Mouse (Mus musculus) frontal cortex, postnatal 10 days (tissue): ENCODE measurements around the gene Asb8.
A peak's percentile ranks its signal among the peaks of the same experiment; 100 is the strongest.

Source experiments
- DNase-seq, 2 experiments: peaks; one replicate each; pipeline ENCODE4 v3.0.0; 2022; ENCODE audit warnings: low spot score in 2 of 2, mixed read lengths in 1 of 2

Asb8 gene

DNA sequence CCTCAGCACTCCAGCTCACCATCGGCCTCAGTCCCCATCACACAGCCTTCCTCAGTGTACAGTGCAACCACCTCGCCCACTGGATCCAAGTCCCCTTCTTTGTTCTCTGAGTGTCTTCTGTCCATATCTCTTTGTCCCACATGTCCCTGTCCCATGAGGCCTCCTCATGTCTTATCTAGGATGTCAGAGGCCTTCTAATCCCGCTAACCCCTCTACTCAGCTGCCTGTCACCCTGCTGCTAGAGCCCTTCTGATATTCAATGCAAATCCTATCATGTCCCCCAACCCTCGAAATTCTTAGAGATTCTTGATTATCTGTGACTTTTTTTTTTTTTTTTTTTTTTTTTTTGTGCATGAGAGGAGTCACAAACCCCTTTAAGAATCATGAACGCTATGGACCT lies 49.1 kb downstream of the Asb8 start:
- no peak for DNase-seq

DNA sequence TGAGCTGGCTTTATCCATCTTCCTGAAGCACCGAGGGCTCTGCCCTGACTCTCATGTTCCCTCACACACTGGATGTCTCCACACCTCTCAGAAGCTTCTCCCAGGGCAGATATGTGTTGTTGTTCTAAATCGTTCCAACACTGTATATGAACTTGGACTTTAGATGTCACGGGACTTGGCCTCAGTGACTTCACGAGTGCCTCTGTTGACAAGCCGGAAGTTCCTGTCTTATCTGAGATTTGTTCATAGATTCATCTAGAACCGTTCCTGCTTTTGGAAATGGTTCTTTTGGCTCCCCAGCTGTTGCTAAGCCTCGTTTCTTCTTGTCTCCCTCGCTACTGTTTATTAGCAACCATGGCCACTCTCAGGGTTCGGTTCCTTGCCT lies 49.7 kb downstream of the Asb8 start:
- DNase-seq = no peak

DNA sequence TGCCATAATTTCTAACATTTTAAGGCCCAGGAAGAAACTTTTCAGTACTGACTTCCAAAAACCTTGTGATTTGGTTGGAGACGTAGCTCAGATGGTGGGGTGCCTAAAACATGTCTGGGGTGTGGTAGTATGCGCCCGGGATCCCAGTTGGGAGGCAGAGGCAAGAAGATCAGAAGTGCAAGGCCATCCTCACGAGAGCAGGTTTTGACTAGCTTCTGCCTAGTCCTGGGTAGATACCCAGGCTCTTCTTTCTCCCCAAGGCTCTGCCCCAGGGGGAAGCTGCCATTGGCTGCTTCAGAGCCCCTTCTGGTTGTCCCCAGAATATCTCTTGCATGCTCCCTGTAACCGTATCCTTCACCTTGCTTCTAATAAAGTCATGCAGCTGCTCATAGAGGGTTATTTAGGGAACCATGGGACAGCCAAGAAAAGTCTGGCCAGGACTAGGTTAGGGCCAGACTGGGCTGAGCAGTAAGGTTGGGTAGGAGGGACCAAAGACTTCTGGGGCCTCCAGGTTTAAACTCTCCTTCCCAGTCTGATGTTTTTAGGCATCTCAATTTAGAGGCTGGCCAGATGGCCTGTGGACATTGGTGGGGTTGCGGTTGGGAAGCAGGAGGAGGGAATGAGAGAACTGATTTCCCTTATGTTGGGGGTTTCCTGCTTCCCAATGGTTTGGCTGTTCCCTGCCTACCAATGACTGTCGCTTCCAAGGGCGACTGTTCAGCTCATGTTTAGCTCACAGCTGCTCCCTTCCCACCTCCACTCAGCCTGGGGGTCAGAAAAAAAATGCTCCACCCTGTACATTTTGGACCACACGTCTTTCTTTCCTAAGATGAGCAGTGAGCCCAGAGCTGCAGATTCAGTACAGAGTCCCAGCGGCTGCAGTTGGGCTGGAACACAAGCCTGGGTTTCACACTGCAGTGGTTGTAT lies 50.3 kb downstream of the Asb8 start:
- DNase-seq = no peak

DNA sequence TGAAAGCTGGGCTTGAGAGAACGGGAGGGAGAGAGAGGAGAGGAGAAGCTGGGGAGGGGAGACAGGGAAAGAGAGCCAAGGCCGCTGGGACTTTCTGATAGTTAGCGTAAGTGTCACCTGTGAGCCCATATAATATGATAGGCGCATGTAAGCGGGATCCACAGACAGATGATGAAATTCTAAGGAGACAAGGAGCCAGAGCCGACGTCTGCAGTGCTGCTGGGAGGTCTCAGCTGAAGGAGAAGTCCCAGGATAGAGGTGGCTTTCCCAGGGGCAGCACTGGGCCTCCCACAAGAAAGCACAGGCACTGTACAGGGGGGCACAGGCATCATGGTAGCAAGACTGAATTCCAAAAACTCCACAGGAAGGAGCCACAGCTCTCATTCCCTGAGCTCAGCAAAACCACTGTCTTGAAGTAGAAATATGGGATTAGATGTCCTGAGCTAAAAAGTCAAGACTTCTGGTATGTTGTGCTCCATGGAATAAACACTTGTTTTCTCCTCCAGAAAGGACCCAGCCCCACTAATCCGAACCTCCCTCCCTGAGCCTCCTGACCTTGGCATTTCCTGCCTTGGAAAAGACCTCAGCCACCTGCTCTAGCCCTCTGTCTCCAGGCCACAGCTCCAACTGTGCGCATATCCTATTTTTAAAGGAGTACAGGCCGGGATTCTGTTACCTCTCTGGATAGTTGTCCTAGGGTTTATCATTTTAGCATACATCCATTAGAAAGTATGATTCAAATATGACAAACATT lies 51.1 kb downstream of the Asb8 start:
- DNase-seq = no peak

DNA sequence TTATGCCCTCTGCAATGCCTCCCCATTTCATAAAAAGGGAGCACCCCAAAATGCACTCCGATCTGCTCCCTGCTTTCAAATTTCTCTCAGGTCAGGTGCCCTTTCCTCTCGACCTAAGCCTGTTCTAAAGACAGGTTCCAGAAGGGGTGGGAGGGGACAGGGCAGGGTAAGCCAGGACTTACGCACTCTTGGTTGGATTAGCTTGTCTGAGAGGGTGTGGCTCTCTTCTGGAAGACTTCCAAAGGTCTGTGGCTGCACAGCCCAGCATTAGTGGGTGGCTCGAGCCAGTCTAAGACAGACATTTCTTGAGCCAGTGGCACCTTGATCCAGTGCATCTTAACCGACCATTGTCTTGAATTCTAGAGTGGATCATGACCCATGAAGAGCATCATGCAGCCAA lies 53.6 kb downstream of the Asb8 start:
- no peak for DNase-seq

DNA sequence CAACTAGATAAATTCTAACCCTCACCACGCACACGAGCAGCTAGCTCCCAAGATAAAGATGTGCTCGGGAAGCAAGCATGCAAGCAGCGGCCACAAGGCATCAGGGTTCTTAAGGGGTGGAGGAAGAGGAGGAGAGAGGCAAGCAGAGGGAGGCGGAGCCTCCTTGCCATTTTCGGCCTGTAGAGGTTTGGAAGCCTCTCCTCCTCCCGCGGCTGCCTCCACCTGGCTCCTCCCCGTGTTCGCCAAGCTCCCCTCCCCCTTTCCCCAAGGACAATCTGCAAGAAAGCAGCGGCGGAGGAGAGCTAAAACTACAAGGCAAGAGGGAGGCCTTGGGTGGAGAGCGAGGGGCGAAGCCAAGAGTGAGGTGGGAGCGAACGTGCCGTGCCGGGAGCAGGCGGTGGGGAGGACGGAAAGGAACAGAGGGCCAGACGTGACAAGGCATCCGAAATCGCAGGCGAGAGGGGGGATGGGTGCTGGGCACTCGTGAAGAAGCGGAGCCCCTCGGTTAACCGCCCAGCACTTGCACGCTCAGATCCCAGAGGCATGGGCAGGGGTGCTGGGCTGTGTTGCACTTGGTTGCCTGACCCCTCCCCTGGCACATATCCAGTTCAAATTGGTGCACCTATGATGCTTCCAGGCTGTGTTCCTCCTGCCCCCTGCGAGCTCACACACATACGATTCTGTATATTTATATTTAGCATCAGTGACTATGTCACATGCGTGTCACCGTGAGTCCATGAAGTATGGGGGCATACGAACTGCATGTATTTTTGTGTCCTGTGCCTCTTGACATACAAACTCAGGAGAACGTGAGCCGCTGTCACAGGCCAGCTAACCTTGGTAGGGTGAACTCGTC lies 56.9 kb downstream of the Asb8 start:
- peak; percentile 83 for DNase-seq

DNA sequence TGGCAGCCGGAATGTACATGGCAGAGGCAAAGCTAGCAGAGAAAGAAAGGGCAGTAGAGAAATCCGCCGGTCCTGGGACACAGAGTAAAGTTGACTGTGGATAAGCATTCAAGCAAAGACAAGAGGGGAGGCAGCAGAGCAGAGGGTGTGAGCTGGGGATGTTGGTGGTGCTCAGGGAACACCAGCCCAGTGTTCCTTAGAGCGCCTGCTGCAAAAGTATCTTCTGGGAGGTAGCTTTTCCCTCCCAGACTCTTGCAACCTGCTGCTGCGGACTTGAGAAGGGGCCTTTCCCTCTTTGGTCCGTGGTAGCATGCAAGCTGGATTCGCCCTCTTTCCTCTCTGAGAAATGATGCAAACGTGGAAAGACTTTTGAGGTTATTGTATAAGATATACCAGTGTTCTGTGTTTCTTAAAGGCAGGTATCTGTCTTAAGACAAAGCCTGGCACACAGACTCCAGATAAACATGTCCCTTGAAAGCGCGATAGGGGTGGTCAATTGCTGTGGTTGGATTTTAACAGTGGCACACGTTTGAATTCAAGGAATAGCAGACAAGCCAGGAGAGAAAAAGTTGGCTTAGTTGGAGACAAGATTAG lies 57.6 kb downstream of the Asb8 start:
- no peak for DNase-seq

DNA sequence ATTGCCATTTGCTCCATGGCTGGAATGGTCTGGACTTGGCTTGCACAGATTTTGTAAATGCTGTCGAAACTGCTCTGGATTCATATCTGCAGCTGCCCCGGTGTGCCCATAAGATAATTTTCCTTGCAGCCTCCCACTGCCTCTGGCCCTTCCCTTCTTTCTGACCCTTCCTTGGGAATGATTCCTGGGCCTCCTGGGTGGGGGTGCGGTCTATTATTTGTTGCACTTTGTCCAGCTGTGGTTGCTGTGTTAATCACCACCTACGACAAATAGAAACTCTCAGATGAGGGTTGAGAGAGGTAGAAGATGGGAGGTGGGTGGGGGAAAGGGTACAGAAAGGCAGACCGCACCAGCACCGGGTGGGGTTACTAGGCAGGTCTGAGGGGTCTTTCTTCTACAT lies 58.2 kb downstream of the Asb8 start:
- DNase-seq = no peak

DNA sequence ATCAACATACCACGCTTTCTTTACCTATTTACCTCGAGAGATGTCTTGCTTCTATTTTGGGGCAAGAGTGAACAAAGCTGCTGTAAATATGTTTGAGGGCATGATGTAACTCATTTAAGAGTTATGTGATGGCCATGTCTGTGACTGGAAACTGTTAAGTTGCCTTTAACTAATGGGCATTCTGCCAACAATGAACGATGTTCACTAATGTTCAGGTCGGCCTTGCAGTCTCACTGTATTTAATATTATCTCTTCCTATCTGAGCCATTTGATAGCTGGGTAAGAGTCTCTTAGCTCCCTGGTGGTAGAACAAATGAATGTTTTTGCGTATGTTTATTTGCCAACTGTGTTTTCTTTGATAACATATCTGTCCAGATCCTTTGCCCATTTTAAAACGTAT lies 58.9 kb downstream of the Asb8 start:
- DNase-seq = no peak

DNA sequence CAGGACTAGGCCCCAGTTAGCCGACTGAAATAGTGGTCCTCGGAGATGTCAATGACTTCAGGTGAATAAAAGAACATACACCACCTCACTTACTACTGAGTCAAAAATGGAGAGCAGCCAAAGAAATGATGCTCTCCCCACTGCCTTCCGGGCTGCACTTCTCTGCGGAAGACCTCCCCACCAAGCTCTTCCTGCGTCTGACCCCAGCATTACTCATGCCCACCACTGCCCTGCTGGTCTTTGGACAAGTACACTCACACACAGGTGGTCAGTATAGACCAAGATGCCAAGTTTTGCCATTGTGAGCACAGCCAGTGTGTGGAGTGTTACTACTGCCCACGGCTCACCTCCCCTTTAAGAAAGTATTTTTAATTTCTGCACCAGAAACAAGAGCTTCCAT lies 63.0 kb downstream of the Asb8 start:
- DNase-seq = no peak

DNA sequence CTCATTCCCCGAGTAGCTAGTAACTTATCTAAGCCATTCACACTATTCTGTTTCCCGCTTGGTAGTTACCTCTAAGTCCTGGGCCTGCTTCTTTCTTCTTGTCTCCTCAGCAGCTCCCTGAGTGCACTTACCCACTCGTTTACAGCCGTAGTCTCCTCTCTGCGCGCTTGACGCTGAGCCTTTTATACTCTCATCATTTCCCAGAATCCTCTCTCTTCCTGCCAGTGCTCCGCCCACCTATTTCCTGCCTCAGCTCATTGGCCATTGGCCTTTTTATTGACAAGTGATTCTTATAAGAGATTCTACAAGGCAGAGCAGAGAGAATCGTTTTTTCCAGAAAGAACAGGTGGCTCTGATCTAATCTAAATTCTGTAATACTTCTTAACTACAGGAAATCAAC lies 66.9 kb downstream of the Asb8 start:
- DNase-seq = no peak

DNA sequence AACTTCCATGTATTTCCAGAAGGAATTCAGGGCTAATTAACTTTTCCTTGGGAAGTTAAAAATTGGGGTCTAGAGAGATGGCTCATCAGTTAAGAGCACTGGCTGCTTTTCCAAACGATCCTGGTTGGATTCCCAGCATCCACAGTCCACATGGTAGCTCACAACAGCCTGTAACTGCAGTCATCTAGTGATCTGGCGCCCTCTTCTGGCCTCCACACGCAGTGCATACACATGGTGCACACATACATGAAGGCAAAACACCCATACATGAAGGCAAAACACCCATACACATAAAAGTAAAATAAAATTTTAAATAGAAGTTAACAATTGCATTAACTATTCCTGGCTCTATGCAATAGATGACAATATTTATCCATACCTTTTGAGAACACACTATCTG lies 68.5 kb downstream of the Asb8 start:
- no peak for DNase-seq

DNA sequence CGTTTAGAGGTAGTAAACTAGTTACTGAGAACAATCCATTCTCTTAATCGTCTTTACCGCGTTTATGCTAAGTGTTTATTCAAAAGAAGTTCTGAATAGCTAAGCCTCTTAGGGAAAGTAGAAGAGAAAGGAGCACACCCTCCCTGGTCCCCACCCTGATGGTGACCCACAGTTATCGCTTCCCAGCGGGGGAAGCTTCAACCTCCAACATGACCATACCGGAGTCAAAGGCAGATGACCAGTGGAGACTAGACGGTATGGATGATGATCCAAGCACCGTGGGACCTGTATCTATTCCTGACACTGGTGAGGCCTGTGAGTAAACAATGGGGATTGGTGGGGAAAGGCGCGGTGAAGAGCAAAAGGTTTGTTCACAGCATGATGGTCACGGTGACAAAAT lies 70.5 kb downstream of the Asb8 start:
- no peak for DNase-seq

DNA sequence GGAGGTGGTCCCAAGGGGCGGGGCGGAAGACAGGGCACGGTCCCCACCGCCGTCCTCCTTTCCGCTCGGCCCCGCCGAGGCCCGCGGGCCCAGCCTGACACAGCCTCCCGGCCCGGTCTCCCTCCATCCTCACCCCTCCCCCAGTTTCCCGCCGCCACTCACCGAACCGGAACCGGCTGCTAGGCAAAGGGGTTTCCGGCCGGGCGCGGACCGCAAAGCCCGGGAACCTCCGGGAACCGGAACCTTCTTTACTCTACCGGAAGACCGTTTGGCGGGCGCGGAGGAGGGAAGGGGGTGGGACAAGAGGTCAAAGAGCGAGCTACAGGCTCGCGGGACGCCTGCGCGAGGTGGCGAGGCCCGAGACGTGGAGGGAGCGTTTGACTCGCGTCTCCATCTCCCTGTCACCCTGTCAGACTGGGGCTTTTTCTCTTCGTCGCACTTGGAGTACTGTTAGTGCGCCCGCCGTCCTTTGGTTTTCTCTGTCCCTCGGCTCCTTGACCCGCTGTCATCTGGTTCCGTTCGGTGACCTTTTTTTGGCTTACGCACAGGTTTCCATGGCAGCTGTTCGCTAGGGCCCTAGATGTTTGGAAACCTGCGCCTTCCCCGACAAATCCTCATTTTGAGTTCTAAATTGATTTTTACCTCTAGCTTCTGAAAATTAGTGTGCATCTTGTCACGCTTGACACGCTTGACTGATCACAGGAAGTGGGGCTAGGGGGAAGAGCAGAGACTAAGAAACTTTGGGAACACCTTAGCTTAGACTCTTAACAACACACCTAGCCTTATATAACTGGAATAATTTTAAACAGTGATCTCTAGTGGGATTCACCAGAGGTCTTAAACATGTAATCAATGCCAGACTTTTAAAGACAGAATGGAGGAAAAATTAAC lies 72.1 kb downstream of the Asb8 start, which contains the start of gene Senp1:
Senp1 (minus strand) TSS at position 624 of the 891 bp plus-strand sequence.
- DNase-seq = peak; percentile 84 to 89

DNA sequence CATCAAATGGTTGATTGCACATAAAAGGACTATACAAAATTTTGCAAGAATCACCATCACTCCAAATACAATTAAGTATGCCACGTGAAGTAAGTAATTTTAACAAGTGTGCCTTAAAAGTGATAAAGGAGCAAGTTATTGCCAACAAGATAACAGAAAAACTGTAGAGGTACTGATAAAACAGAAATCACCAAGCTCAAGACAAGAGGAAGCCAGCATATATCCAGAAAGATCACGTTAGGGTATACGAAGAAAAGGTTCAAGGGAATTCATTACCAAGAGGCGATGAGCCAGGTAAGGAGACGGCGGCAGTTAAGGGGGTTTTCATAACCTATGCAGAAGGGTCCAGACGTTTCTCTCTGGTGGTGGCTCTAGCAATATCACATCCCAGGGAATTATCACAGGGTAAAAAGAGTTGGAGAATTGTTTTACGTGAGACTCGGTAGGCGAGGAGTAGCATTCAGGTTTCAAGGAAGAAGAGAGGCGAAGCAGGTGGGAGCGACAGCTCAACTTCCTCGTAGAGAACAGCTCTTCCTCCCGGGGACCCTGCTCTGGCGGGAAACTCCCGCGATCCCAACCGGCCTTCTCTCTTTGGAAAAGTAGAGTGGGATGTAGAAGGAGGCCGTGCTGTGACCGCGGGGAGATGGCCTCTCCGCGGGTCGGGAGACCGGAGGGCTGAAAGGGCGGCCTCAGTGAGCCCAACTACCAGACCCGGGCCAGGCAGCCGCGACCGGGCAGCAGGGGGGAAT lies 72.9 kb downstream of the Asb8 start, which contains the start of gene Pfkm:
Pfkm (plus strand) TSS at position 218 of the 749 bp plus-strand sequence.
- no peak for DNase-seq

DNA sequence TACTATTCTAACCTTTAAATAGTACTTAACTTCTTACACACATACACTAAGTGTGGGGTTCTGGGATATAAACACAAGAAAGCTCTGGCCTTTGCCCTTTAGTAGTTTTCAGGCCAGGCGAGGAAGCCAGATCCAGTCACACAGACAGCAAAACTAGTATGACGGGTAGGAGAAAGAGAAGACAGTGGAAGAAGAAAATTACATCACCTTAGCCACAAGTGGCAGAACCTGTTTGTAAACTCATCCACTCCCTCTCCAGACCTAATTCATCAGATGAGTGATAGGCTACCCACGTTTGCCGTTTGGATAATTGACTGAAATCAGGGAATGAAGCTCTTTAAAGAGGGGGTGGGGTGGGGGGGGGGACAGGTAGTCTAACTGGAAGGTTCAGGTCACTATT lies 73.6 kb downstream of the Asb8 start:
- no peak for DNase-seq

DNA sequence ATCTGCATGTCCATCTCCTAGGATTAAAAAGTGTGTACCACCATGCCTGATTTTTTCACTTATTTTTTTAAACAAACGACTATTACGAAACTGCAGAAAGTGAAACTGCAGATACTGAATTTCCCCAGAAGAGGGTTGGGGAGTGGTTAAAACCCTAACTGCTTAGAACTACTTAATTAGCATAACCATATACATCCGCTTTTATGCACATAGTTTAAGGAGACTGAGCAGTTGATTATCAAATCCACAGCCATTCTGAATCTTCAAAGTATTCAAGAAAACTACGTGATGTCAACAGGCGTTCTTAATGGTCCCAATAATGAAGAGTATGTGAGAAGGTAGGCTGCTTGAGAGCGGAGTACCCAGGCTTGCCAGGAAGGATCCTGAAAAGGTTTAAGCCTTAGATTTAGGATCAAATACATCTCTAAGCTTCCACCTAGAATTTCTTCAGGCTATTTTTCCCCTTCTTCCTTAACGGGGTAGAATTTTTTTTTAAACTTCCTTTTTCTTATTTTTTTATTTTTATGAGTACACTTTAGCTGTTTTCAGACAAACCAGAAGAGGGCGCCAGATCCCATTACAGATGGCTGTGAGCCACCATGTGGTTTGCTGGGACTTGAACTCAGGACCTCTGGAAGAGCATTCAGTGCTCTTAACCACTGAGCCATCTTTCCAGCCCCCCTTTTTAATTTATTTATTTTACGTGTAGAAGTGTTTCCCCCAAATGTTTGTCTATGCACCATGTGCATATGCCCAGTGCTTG lies 75.8 kb downstream of the Asb8 start:
- DNase-seq = no peak

DNA sequence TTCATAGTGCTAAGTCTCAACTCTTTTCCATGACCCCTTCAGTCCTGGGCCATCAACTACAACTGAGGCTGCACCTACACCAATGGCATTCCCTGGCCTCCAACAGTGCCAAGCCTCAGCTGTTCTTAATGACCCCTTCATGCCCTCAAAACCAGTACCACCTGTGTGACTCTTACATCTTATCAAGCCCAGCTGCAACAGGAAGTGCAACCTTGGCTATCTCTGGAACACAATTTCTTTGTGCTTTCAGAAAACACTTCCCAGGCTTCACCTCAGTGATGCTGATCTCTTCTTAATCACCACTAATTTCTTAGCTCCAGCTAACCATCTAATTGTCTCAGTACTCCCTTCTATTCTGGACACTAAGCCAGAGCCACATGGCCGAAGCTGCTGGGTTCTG lies 76.5 kb downstream of the Asb8 start:
- DNase-seq = no peak
